Mouse (Mus musculus) heart, postnatal 14 days (tissue): Measurements from ENCODE around the gene Dpyd. TPM values are rescaled to one million over a fixed set of nuclear protein-coding genes. Genes with fewer than 3 reads are reported as not detected.

ENCODE experiments used
- DNase-seq, 2 experiments: peaks; one replicate each; pipeline ENCODE4 v3.0.0; 2021 to 2022
- intact Hi-C: fragments of 180-260 bp; cut with DNase I; formaldehyde crosslinking; loops from one replicate; pipeline ENCODE4 v1.15.1; 2025
- long read RNA-seq, 2 experiments: library from polyadenylated mRNA; stranded (forward); transcript quantifications; one replicate each; pipeline ENCODE4 v2.0.0; 2021
- total RNA-seq, 2 experiments: library from RNA; stranded (reverse); gene quantifications; 2 replicates each; pipeline ENCODE4 v1.2.3; 2021

Dpyd gene
- 1 to 10 TPM; 3.4 to 3.9 TPM for total RNA-seq
- long read RNA-seq, experiment 1, full-length matches to known transcripts = 1 of 2 reads
- long read RNA-seq, experiment 1, partial matches to known transcripts = 1 of 2 reads
- long read RNA-seq, experiment 1, other reads (novel, unspliced or antisense) = 0 of 2 reads
- long read RNA-seq, experiment 2, full-length matches to known transcripts = 1 of 2 reads
- long read RNA-seq, experiment 2, partial matches to known transcripts = 1 of 2 reads
- long read RNA-seq, experiment 2, other reads (novel, unspliced or antisense) = 0 of 2 reads

- DNase-seq = peak; percentile 55 to 70
- intact Hi-C loops = no loop called here
These were observed at the start of gene Dpyd for GRCm38 (mm10) chr3:118561554-118562310. Dpyd (plus strand) TSS chr3:118562129.

GRCm38 (mm10) chr3:118537676-118538075 is 24.3 kb upstream of the Dpyd start:
- intact Hi-C loops = no loop called here
- no peak for DNase-seq

GRCm38 (mm10) chr3:118541766-118542165 is 20.2 kb upstream of the Dpyd start:
- intact Hi-C loops = no loop called here
- DNase-seq = no peak

DNA sequence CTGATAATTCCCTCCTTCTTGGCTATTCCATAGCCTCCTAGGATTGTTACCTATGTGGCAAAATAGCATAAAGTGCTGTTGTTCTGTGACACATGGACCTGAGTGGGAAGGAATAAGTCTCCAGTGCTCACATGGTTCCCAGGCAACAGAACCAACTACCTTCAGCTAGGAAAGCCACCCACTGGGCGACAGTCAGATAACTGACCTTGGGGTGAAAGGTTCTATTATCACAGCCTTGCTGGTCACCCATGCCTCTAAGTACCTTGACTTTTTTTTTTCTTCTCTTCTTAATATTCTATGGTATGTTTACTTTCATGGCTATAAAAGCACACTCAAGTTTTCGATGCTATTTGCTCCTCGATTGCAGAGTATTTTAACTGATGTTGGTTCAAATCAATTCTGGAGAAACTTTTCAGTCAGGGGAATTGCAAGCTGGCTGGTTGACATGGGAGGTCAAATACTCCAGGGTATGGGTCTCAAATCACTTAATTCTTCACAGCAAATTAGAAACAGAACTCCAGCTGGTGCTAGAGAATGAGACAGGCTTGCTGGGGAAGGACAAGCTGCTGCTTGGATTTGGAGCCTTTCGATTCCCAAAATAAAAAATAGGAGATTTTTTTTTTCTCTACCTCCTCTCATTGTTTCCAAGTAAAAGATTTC is 14.2 kb upstream of the Dpyd start:
- no peak for DNase-seq
- intact Hi-C loops = no loop called here

- DNase-seq = no peak
- intact Hi-C loops = no loop called here
These were observed 4.3 kb upstream of the Dpyd start for GRCm38 (mm10) chr3:118557605-118558004.

GRCm38 (mm10) chr3:118559936-118560335 is 2.0 kb upstream of the Dpyd start:
- no peak for DNase-seq
- intact Hi-C loops = no loop called here

DNA sequence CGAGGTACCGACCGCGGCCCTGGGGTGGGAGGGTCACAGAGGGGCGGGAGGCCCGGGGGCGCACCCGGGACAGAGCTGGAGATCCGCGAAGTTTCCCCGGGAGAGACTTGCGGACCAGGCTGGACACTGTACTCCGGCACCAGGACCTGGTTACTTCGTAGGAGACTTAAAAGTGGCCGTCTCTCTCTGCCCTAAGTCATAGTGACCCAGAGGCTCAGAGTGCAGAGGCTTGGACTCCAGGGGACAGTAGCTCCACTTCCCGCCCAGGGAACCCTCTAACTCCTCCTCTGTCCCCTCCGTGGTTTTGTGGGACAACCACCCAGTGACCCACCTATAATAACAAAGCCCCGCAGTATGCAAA is 362 bp downstream of the Dpyd start:
- intact Hi-C loops = no loop called here
- no peak for DNase-seq

DNA sequence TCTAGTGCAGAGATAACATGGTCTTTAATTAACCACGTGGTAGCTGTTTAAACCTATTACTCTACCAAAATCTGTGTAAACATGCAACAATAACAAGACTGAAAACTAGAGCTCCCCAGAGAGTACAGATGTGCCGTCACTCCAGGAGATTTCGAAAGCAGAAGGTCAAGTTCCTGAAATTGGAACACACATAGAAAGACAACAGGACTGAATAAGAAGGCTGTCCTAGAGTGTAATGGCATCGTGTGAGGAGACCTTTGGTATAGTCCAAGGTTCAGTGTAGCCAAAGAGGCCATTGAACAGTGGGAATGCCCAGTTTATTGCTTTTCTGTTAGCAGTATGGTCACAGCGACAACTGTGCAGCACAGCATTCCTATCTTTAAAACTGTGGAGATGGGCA is 4.8 kb downstream of the Dpyd start:
- intact Hi-C loops = no loop called here
- DNase-seq = no peak

DNA sequence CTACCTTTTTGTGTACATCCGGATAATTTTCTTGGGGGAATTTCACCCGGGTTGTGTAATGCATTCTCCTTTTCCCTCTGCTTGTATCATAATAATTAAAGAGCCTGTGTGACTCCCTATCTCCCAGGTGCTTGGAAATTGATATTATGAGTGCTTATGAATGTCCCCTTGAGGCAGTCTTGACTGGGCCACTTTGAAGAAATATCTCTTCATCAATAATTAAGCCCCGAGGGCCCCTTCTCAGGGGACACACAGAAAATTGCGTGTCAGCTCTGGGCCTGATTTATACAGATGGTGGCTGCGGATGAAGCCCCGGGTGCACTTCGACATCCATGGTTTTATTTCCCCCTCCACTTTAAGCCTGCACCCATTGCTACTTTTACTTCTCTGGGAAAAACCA is 8.3 kb downstream of the Dpyd start:
- DNase-seq = no peak
- intact Hi-C loops = no loop called here

GRCm38 (mm10) chr3:118590559-118590958 is 28.6 kb downstream of the Dpyd start:
- intact Hi-C loops = no loop called here

DNA sequence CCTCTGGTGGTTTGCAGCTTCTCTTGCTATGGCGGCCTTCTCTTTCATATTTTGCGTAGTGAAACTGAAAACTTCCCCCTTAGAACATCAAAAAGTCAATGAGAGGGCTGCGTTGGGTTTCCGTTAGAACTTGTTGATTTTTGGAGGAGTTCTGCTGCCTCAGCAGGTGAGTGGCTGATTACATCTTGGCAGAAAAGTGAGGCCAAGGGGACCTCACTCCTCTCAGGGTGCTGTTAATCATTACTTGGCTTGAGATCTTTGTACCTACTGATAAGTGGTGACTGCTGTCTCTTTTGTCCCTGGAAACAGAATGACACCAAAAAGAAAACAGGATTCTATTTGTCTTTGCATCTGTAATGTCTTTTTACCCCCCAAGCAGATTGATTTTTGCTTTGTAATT is 32.9 kb downstream of the Dpyd start:
- DNase-seq = no peak
- intact Hi-C loops = no loop called here

More at GRCm38 (mm10) chr3:118590559-118590958, 28.6 kb downstream of the Dpyd start:
- no peak for DNase-seq

GRCm38 (mm10) chr3:118595693-118596092 is 33.8 kb downstream of the Dpyd start:
- intact Hi-C loops = no loop called here
- DNase-seq = no peak

GRCm38 (mm10) chr3:118601689-118602640 is 40.0 kb downstream of the Dpyd start:
- DNase-seq = no peak
- intact Hi-C loops = no loop called here

GRCm38 (mm10) chr3:118608708-118609107 is 46.8 kb downstream of the Dpyd start:
- no peak for DNase-seq
- intact Hi-C loops = no loop called here

DNA sequence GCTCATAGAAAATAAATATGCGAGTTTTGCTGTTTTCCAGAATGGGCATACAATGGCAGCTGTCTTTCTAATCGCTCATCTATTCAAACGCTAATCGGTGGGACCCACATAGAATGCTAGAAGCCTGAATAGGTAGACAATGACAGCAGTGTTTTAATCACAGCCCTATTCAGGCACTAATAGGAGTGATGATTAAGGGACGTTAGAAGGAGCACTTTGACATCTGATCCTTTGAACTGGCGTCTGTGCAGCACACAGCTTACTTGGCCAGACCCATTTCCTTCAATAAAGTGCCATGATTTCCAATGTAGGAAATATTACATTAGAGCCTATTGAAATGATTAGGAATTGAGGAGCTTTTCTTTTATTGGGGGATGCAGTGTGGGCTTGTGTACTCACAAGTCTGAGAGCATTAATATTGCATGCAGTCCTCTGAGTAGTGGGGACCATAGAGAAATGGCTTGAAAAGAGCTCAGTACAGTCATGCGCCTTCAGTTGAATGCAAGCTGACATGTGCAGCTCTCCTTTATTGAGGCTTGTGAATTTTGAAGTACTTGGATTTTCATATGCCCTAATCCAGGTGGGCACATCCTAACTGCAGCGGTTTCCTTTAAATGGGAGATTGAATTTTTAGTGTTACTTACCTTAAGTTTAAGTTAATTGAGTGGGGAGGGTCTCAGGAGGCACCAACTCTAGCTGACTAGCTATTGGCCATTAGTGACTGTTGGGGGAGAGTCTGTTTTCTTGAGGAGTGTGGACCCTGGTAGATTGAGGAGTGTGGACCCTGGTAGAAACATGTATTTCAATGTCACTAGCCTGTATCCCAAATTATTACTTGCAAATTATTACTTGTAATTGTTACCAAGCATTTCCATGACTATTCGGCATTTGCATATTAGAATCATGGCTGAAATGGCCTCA is 64.8 kb downstream of the Dpyd start:
- intact Hi-C loops = no loop called here
- DNase-seq = no peak

DNA sequence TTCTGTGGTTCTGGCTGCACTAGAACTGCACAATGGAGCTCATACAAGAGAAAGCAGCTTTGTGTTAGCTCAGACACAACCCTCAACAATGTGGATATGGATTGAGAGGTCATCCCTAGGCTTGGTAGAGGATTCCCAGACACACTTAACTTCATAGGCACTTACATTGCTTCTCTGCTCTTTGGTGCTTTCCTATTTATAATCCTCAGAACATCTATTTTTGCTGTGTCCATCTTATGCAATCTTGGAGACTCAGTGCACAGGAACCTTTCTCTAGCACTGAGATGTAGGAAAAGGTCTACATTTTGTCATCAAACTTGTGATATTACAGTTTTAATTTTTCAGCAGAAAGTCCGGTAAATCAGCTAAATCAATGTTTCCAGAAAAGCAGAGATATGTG is 67.8 kb downstream of the Dpyd start:
- no peak for DNase-seq
- intact Hi-C loops = no loop called here

GRCm38 (mm10) chr3:118646024-118646570 is 84.2 kb downstream of the Dpyd start:
- intact Hi-C loops = no loop called here
- DNase-seq = no peak

- intact Hi-C loops = no loop called here
- DNase-seq = peak in 1 of 2 experiments; percentile 4
These were observed 102.2 kb downstream of the Dpyd start for GRCm38 (mm10) chr3:118663987-118664692.
